Mouse (Mus musculus): ENCODE data around the gene Gria4.
"Not testable (repeated sequence)": the region's sequence is repeated elsewhere in the genome, so short reads cannot be mapped to it uniquely, and the experiment has no call there.

Gene Gria4

GRCm38 (mm10) chr9:4573596-4573995 lies 222.4 kb downstream of the Gria4 start:
- peak; percentile 84 for DNase-seq (ENCODE audit: low read depth, low spot score)

- DNase-seq (ENCODE audit: low read depth, low spot score), result peak; percentile 70
Observed at GRCm38 (mm10) chr9:4555415-4555959, 240.5 kb downstream of the Gria4 start.

GRCm38 (mm10) chr9:4539218-4539617 lies 256.8 kb downstream of the Gria4 start:
- DNase-seq (ENCODE audit: low read depth, low spot score), result peak; percentile 87

GRCm38 (mm10) chr9:4536514-4537150 lies 259.4 kb downstream of the Gria4 start:
- DNase-seq (ENCODE audit: low read depth, low spot score), result peak; percentile 90

GRCm38 (mm10) chr9:4514563-4514885 lies 281.5 kb downstream of the Gria4 start:
- peak; percentile 70 for DNase-seq (ENCODE audit: low read depth, low spot score)

GRCm38 (mm10) chr9:4513796-4514562 lies 282.1 kb downstream of the Gria4 start:
- DNase-seq (ENCODE audit: low read depth, low spot score), result no peak

- DNase-seq (ENCODE audit: low read depth, low spot score), result no peak
Observed at GRCm38 (mm10) chr9:4506086-4506485, 289.9 kb downstream of the Gria4 start.

GRCm38 (mm10) chr9:4505087-4505486 lies 290.9 kb downstream of the Gria4 start:
- peak; percentile 39 for DNase-seq (ENCODE audit: low read depth, low spot score)

GRCm38 (mm10) chr9:4486428-4486827 lies 309.6 kb downstream of the Gria4 start:
- DNase-seq (ENCODE audit: low read depth, low spot score), result no peak

GRCm38 (mm10) chr9:4484502-4484901 lies 311.5 kb downstream of the Gria4 start:
- DNase-seq (ENCODE audit: low read depth, low spot score), result no peak

- DNase-seq (ENCODE audit: low read depth, low spot score), result peak; percentile 7
Observed at GRCm38 (mm10) chr9:4470791-4471190, 325.2 kb downstream of the Gria4 start.

GRCm38 (mm10) chr9:4459456-4460070 lies 336.5 kb downstream of the Gria4 start:
- DNase-seq (ENCODE audit: low read depth, low spot score), result no peak

- DNase-seq (ENCODE audit: low read depth, low spot score), result peak; percentile 46
Observed at GRCm38 (mm10) chr9:4458193-4458592, 337.8 kb downstream of the Gria4 start.

GRCm38 (mm10) chr9:4457644-4458043 lies 338.4 kb downstream of the Gria4 start:
- no peak for DNase-seq (ENCODE audit: low read depth, low spot score)

GRCm38 (mm10) chr9:4442908-4443307 lies 353.1 kb downstream of the Gria4 start:
- DNase-seq (ENCODE audit: low read depth, low spot score), result peak; percentile 32

- not testable (repeated sequence) for DNase-seq (ENCODE audit: low read depth, low spot score)
Observed at GRCm38 (mm10) chr9:4400801-4401200, 395.2 kb downstream of the Gria4 start.

GRCm38 (mm10) chr9:4376640-4377120 lies 419.4 kb downstream of the Gria4 start:
- no peak for DNase-seq (ENCODE audit: low read depth, low spot score)

GRCm38 (mm10) chr9:4375828-4376639 lies 420.0 kb downstream of the Gria4 start, which contains the start of gene Msantd4:
Gene Msantd4 (plus strand): TSS chr9:4376562.
- DNase-seq (ENCODE audit: low read depth, low spot score), result peak; percentile 100
